Mouse (Mus musculus) bone marrow, adult 2 months (tissue): ENCODE data around the gene Kctd5. TPM values are rescaled to one million over a fixed set of nuclear protein-coding genes. Genes with fewer than 3 reads are reported as not detected.

Source experiments
- H3K27ac ChIP-seq: fragments of 200-500 bp; 2 replicates; pipeline ENCODE4 v1.5.1; 2012; ENCODE audit warnings: low read depth, mild to moderate bottlenecking, control low read depth, inconsistent platforms, low read length; ENCODE audit not compliant: control insufficient read depth, poor library complexity, insufficient read depth
- H3K4me1 ChIP-seq: fragments of 200-500 bp; 2 replicates; pipeline ENCODE4 v1.6.1; 2011; ENCODE audit warnings: low read length; ENCODE audit not compliant: control insufficient read depth, insufficient read depth
- H3K4me3 ChIP-seq: fragments of 200-500 bp; replicated peaks from 2 replicates; pipeline ENCODE3; 2011; ENCODE audit warnings: mild to moderate bottlenecking, low read depth, low read length, control low read depth; ENCODE audit not compliant: control insufficient read depth
- CTCF ChIP-seq: fragments of 200-500 bp; IDR thresholded peaks from 2 replicates; pipeline ENCODE4 v1.5.1; 2011; ENCODE audit warnings: low read length, control low read depth; ENCODE audit not compliant: control insufficient read depth, insufficient read depth
- POLR2A ChIP-seq: fragments of 200-500 bp; IDR thresholded peaks from 2 replicates; pipeline ENCODE4 v1.6.1; 2011; ENCODE audit warnings: low read depth, mild to moderate bottlenecking, control low read depth, low read length, borderline replicate concordance; ENCODE audit not compliant: control insufficient read depth
- WGBS: fragments of 180-500 bp; shearing (Covaris S2); methylation state at CpG from one replicate; pipeline ENCODE4 v1.1.7; 2018; 5-methylcytosine and 5-hydroxymethylcytosine counted together
- polyA plus RNA-seq: library from polyadenylated mRNA; stranded (reverse); fragments of >200 nt; gene quantifications from 2 replicates; pipeline ENCODE4 v1.2.4, GENCODE M21; 2011; ENCODE audit warnings: low replicate concordance; ENCODE audit not compliant: missing spikeins, insufficient read depth, insufficient read length

Gene Kctd5
- polyA plus RNA-seq, 1 experiment: 13.6 TPM

DNA sequence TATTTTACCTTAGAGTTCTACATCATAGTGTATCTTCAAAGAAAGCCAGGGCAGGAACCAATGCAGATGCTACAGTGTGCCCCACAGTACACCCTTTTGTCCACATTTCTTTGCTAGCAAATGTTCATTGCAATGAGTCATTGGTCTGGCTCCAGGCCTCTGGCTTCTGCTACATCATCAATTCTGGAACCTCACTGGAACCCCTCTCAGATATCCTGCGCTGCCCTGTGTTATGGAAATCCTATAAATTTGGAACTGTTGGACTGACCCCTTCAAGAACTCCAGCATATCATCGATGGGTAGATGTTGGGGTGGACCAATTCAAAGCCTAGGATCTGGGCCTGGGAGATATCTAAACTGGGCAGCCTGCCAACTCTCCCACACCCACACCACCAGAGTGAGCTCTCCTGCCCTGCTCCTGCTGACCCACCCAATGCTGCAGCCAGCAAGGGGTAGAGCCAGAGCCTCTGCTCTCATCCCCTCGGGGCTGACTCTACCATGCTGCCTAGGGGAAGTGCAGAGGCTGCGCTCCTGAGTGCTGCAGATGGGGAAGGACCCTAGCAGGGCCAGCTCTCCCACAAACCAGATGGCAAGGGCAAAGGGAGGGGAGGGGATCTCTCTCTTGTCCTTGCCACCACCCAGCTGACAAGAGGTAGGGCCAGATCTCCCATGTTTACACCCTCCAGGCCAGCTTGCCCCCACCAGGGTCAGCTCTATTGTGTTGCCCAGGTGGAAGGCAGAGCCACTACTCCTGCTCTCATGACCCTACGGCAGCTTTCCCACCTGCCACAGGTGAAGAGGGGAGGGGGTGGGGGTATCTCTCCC lies 51.7 kb downstream of the Kctd5 start:
- H3K4me1 ChIP-seq: no peaks in the 10 kb centered on the region
- H3K27ac ChIP-seq: peak overlapping the region; percentile 1; the same call in 1 of the 2 replicates
- TF ChIP-seq POLR2A (peak; percentile 23; the same call in 1 of the 2 replicates), CTCF (no peak)
- 56% methylated on average over 5 of the region's 5 CpGs for WGBS
- H3K4me3 ChIP-seq: no peak overlapping the region

DNA sequence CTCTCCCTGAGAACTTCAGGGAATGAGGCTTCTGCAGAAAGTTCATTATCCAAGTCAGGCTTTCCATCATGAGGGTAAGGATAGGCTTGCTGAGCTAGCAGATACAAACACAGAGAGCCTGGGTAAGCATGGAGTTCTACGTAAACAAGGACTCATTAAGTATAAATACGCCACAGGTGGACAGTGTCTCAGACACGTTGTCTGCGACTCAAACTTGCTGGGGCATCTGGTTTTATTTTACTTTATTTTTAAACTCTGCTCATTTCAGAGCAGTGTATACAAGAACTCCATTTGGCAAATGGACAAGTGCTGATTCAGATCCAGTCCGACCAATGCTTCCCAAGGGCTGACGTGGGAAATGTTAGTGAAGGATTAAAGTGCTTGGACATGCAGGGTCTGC lies 52.6 kb downstream of the Kctd5 start:
- WGBS: 87% methylated on average over 6 of the region's 6 CpGs
- H3K4me3 ChIP-seq: no peak overlapping the region
- no peaks in the 10 kb centered on the region for H3K4me1 ChIP-seq
- no peak overlapping the region for H3K27ac ChIP-seq
- TF ChIP-seq CTCF (no peak), POLR2A (no peak)

DNA sequence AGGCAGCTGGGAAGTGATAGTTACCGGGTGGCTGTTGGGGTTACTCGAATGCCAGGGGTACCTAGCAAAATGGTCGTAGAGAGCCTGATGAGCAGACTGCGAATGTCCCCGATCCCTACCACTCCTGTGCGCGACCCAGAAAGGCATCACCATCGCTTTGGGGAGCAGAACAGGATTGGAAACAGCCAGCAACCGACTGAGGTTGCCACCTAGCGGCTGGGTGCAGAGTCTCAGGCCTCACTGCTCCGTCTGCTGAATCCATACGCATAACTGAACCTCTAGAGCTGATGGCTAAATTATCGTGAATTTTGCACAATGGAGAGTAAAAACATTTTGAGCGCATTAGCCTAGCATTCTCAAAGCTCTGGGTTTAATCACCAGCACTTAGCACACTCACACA lies 57.6 kb downstream of the Kctd5 start:
- 56% methylated on average over 14 of the region's 14 CpGs for WGBS
- Histone ChIP-seq H3K27ac (no peak overlapping the region), H3K4me3 (no peak overlapping the region), H3K4me1 (no peaks in the 10 kb centered on the region)
- TF ChIP-seq POLR2A: no peak
- peak; percentile 58 for TF ChIP-seq CTCF

DNA sequence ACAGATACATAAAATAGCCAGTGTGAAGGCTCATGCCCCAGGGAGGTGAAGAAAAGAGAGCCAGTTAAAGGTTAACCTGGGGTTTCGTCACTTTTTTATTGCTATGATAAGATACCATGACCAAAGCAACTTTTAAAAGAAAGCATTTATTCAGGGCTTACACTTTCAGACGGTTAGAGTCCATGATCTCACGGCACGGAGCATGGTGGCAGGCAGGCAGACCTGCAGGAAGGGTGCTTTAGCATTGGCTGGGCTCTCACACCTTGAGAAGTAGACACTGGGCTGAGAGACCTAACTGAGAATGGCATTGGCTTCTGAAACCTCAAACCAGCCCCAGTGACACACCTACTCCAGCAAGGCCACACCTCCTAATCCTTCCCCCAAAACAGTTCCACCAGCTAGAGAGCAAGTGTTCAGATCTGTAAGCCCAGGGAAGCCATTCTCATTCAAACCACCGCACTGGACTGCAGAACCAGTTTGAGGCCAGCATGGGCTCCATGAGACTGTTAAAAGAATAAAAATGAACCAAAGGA lies 58.8 kb downstream of the Kctd5 start:
- WGBS: 83% methylated on average over 5 of the region's 5 CpGs
- Histone ChIP-seq H3K4me3 (no peak overlapping the region), H3K27ac (no peak overlapping the region), H3K4me1 (no peaks in the 10 kb centered on the region)
- TF ChIP-seq POLR2A: no peak
- no peak for TF ChIP-seq CTCF

DNA sequence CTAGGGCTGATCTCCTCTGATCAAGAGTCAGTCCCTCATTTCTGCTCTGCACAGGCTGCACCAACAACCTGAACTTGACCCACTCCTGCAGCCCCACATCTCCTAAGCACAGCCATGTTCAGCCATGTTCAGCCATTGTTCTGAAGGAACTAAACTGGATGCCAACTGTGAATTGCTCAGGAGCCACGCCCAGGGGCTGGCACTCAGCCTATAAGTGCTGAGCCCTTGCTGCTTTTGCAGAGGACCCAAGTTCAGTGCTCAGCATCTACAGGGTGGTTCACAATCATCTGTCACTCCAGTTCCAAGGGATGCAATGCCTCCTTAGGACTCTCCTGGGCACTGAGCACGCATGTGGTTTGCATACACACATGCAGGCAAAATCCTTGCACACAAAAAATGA lies 60.4 kb downstream of the Kctd5 start:
- no peaks in the 10 kb centered on the region for H3K4me1 ChIP-seq
- TF ChIP-seq POLR2A (no peak), CTCF (no peak)
- H3K27ac ChIP-seq: no peak overlapping the region
- WGBS: 76% methylated on average over 2 of the region's 2 CpGs
- no peak overlapping the region for H3K4me3 ChIP-seq

DNA sequence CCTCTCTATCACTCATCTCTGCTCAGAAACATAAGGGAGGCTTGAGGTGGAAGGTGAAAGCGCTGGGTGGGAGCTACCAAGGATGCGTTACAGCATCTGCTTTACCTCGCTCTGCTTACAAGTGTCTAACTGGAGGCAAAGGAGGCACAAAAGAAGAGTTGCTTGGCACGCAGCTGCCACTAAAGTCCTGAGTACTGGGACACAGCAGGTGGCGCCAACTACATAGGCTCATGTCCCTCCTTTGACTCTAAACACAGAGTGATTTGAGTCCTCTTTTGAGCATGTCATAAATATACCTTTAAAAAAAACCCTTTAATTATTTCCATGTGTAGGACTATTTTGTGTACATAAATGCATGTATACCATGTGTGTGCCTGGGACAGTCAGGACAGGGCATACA lies 63.7 kb downstream of the Kctd5 start:
- 58% methylated on average over 5 of the region's 5 CpGs for WGBS
- H3K4me1 ChIP-seq: no peaks in the 10 kb centered on the region
- no peak for TF ChIP-seq CTCF
- TF ChIP-seq POLR2A: no peak

GRCm38 (mm10) chr17:24008105-24008504 lies 65.2 kb downstream of the Kctd5 start:
- H3K4me1 ChIP-seq: no peaks in the 10 kb centered on the region
- 83% methylated on average over 4 of the region's 4 CpGs for WGBS
- H3K4me3 ChIP-seq: no peak overlapping the region
- TF ChIP-seq CTCF (no peak), POLR2A (no peak)
- no peak overlapping the region for H3K27ac ChIP-seq

More for the DNA sequence above, 63.7 kb downstream of the Kctd5 start:
- H3K27ac ChIP-seq: no peak overlapping the region
- H3K4me3 ChIP-seq: no peak overlapping the region

GRCm38 (mm10) chr17:24007391-24007790 lies 65.9 kb downstream of the Kctd5 start:
- no peak overlapping the region for H3K4me3 ChIP-seq
- 41% methylated on average over 1 of the region's 1 CpGs for WGBS
- no peak overlapping the region; the same call in 1 of the 2 replicates for H3K27ac ChIP-seq
- no peaks in the 10 kb centered on the region for H3K4me1 ChIP-seq
- TF ChIP-seq CTCF: no peak
- TF ChIP-seq POLR2A: no peak

DNA sequence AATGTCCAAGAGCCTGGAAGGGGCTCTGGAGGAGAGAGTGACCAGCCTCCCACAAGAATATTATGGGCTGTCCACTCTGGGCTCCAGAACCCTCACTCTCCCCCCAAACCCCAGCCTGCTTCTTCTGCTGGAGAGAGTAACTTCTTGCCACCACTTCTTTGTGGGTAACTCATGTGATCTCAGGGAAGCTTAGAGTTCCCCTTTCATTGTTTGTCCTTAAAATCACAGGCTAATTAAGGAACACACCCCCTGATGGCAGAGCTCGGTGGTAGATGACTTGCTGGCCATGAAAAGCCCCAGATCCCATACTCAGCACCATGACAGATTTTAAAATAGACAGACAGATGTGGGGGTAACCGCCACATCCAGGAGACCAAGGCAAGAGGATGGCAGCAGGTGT lies 66.4 kb downstream of the Kctd5 start:
- no peak overlapping the region; the same call in 1 of the 2 replicates for H3K27ac ChIP-seq
- no peak overlapping the region for H3K4me3 ChIP-seq
- H3K4me1 ChIP-seq: no peaks in the 10 kb centered on the region
- TF ChIP-seq CTCF: no peak
- TF ChIP-seq POLR2A: no peak
- WGBS: 12% methylated on average over 2 of the region's 2 CpGs
